Mouse (Mus musculus) bone marrow macrophage, adult 2 months (primary cell): ENCODE measurements at regions not wholly inside any gene's neighbourhood (a gene's known extent, or its start where the extent isn't known, plus 50 kb on each side); places are given as distances from the start of the nearest gene placed in this dataset.

Experiments used
- CTCF ChIP-seq: IDR thresholded peaks from 2 replicates; pipeline ENCODE4 v1.5.1; 2012; ENCODE audit warnings: low read depth, mild to moderate bottlenecking, low read length, moderate library complexity
- POLR2A ChIP-seq: IDR thresholded peaks from 2 replicates; pipeline ENCODE4 v1.6.1; 2012; ENCODE audit warnings: mild to moderate bottlenecking, low read depth, low read length, borderline replicate concordance

- TF ChIP-seq POLR2A (no peak), CTCF (no peak)
Measured at GRCm38 (mm10) chr16:95835941-95836340, 134.1 kb downstream of the Ets2 start.
